Mouse (Mus musculus): ENCODE results near the gene Myzap.

- TF ChIP-seq GATA1 (IDR thresholded peaks at IDR 0.05; ENCODE audit: borderline replicate concordance, low read length) = no peak
- TF ChIP-seq FLI1 (IDR thresholded peaks at IDR 0.05; ENCODE audit: low read length) = no peak
Measured at GRCm38 (mm10) chr9:71628286-71628685, 36.1 kb upstream of the Myzap start.
